Mouse (Mus musculus): Measurements from ENCODE around the gene Parva.

Gene Parva

GRCm38 (mm10) chr7:112600163-112600562 lies 172.9 kb downstream of the Parva start:
- in situ Hi-C loops (cut with MboI, MseI), result no loop called here

- in situ Hi-C loops (cut with MboI, MseI), result no loop called here
These were observed 175.7 kb downstream of the Parva start for GRCm38 (mm10) chr7:112602966-112603365.

DNA sequence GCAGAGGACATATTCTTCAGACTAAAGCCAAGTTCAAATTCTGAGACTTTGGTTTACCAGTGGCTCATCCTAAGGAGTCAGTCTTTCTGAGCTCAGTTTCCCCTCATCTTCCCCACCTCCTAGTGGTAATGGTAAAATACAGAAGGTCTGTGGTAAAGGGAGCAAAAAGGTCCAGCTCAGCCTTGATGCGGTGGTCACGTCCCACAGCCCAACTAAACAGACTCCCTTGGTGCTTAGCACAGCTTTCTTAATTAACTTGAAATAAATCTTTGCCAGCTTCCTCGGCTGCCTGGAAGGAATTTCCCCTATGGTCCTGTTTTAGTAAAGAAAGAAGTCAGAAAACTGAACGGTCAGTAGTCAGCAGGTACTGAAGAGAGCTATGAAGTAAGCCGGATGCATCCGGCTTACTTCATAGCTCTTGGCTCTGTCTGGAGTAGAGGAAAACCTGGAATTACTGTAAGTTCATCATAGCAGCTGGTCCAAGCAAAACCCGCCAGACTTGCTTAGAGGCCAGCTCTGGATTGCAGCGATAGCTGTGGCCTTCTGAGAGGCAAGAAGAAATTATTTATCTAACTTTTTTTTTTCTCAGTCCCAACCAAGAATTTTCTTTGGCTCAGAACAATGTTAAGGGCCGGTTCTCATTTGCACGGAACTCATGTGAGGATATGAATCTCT lies 176.3 kb downstream of the Parva start:
- in situ Hi-C loops (cut with MboI, MseI), result no loop called here

DNA sequence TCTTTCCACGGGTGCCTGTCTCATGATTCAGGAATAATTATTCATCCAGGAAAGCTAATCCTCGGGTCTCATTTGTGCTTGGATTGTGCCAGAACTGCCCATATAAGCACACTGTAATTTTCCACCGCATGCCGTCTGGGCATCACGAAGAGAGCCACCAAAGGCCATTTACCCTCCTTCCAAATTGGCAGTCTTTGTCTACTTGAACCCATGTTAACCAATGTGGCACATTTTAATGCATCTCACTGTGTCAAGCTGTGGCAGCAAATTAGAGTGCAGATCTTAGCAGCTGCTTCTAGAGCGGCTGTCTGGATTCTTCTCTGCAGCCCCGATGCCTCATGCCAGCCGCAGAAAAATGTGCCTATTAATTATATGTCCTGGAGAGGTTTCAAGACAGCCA lies 176.9 kb downstream of the Parva start:
- in situ Hi-C loops (cut with MboI, MseI), result no loop called here

- in situ Hi-C loops (cut with MboI, MseI), result no loop called here
These were observed 186.9 kb downstream of the Parva start for GRCm38 (mm10) chr7:112614046-112614790.

DNA sequence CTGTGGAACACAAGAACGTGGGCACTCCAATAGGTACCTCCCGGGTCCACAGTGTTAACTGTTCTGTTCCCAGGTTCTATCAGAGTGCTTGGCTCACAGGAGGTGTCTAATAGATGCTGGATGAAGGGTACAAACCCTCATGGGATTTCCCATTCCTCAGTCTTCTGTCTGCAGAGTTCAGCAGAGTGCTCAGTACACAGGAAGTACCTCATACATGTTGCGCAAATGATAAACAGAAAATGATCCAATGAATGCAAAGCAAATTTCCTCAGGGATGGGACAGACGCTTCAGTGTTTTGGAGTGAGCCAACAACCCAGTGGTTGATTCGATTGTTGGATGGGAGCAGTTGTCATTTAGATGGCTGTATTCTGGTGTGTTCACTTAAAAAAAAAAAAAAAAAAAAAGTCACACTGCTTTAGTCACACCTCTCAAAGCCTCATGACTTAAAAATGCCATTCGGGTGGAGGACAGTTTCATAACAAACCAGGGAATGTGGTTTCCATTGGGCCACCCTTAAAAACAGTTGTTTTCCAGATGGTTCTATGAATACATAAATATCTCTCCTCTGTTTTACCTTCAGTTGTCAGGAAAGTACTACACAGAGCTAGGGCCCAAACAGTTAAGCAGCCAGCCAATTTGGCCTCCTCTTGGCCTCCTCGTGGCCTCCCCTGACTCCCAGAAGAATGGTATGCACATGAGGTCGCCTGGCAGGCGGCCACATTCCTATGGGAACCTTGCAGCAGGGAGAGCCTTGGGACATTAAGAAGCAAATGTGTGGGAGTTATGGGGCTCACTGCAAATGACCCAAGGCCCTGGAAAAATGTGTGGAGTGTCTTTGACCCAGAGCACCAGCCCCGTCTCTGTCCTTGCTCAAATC lies 187.7 kb downstream of the Parva start:
- in situ Hi-C loops (cut with MboI, MseI), result no loop called here

DNA sequence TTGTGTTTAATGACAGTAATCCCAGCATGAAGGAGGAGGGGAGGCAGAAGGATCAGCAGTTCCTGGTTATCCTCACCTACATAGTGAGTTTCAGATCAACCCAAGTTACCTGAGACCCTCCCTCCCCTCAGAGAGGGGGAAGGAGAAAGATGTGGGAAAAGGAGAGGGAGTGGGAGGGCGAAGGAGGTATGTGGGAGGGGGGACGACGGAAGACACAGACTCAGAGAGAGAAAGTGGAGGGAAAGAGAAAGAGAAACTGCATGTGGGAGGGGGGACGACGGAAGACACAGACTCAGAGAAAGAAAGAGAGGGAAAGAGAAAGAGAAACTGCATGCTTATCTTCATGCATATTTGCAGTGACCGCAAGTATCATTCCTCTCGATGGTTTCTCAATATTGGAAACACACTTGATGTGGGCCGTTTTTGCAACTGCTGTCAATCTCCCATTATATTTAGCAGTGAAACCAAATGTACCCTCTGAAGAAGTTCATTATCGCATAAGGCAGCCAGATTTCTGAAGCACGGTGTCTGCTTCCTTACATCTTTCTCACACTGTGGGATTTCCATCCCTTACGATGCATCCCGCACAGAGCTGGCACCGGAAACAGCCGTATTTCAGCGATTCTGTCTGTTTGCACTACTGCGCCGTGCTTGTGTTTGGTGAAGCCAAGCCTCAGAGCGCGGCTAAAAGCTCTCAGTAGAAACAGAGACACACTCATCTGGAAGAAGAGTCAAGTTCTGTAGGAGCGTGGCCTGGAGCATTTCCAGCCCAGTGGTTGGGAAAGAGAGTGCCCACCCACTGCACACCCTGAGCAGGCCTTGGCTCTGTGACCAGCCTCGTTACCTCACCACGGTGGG lies 193.2 kb downstream of the Parva start:
- in situ Hi-C loops (cut with MboI, MseI), result no loop called here

GRCm38 (mm10) chr7:112627481-112627880 lies 200.2 kb downstream of the Parva start:
- in situ Hi-C loops (cut with MboI, MseI), result no loop called here

DNA sequence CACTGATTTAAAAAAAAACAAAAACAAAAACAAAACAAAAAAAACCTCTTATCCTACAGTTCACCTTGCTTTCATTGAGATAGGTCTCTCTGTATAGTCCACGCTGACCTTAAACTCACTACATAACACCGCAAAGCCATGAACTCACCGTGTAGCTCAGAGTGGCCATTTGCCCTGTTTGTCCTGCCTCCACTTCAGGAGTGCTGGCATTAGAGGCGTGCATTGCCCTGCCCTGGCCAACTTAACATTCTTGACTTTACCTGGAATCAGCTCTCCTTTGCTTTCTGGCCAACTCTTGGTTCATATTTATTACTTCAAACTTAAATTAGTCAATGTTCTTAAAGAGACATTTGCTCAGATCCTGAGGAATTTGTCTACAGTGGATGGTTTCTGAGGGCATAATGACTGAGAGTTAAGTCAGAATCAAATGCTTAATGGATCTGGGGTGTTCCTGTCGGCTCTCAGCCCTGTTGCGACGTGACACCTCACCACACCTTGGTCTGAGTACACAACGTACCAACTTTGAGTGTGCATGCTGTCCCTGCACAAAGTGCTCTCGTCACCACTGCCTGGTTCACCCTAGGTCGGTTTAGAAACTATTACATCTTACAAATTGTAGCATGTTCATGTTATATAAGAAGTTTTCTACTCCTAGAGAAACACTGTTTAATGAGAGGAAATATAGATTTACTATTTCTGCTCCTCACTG lies 207.4 kb downstream of the Parva start:
- in situ Hi-C loops (cut with MboI, MseI), result no loop called here

DNA sequence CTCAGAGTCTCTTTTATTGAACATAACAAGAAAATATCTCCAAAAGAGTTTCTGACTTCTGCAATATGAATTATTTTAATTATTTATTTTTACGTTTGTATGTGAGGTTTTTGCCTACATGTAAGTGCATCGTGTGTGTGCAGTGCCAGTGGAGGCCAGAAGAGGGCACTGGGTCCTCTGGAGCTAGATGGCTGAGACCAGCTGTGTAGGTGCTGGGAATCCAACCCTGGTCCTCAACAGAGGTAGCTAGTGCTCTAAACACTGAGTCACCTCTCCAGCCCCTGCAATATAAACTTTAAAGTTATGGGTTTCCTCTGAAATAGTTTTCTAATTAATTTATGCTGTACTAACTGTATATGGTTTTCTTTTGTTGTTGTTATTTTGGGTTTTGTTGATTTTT lies 208.6 kb downstream of the Parva start:
- in situ Hi-C loops (cut with MboI, MseI), result no loop called here

Data from T-helper 2 cell (primary cell).